Mouse (Mus musculus): ENCODE results near the gene Pheta1. TPM values are rescaled to one million over a fixed set of nuclear protein-coding genes. Genes with fewer than 3 reads are reported as not detected.

Gene Pheta1
- polyA plus RNA-seq, 1 experiment: 17.6 TPM

GRCm38 (mm10) chr5:121849478-121850349 is 930 bp downstream of the Pheta1 start:
- Histone ChIP-seq H3K4me3 (replicated peaks; ENCODE audit: insufficient read depth, low read depth, low read length) (peak overlapping the region; percentile 99), H3K27me3 (ENCODE audit: control insufficient read depth, insufficient read depth, low read length) (no peaks in the 10 kb centered on the region), H3K4me1 (ENCODE audit: control insufficient read depth, insufficient read depth, low read length) (peaks cover 34% of the 10 kb centered on the region), H3K27ac (ENCODE audit: insufficient read depth, low read length) (no peak overlapping the region)
- WGBS: 20% methylated on average over 20 of the region's 20 CpGs
- TF ChIP-seq POLR2A (IDR thresholded peaks at IDR 0.05; ENCODE audit: borderline replicate concordance, insufficient read depth, low read length): no peak
- no peak for TF ChIP-seq CTCF (IDR thresholded peaks at IDR 0.05; ENCODE audit: borderline replicate concordance, insufficient read depth, low read depth, low read length)
- peak in 1 of 2 experiments; percentile 50 for DNase-seq

GRCm38 (mm10) chr5:121853368-121854051 is 4.7 kb downstream of the Pheta1 start:
- peak in 1 of 2 experiments; percentile 49 for DNase-seq
- Histone ChIP-seq H3K27me3 (ENCODE audit: control insufficient read depth, insufficient read depth, low read length) (no peaks in the 10 kb centered on the region), H3K4me3 (replicated peaks; ENCODE audit: insufficient read depth, low read depth, low read length) (no peak overlapping the region), H3K27ac (ENCODE audit: insufficient read depth, low read length) (no peak overlapping the region; the same call in 1 of the 2 replicates), H3K4me1 (ENCODE audit: control insufficient read depth, insufficient read depth, low read length) (peaks cover 38% of the 10 kb centered on the region)
- WGBS: 47% methylated on average over 9 of the region's 9 CpGs
- TF ChIP-seq POLR2A (IDR thresholded peaks at IDR 0.05; ENCODE audit: borderline replicate concordance, insufficient read depth, low read length) (no peak), CTCF (IDR thresholded peaks at IDR 0.05; ENCODE audit: borderline replicate concordance, insufficient read depth, low read depth, low read length) (no peak)

- DNase-seq: no peak
- Histone ChIP-seq H3K4me3 (replicated peaks; ENCODE audit: insufficient read depth, low read depth, low read length) (no peak overlapping the region), H3K4me1 (ENCODE audit: control insufficient read depth, insufficient read depth, low read length) (peaks cover 36% of the 10 kb centered on the region), H3K27me3 (ENCODE audit: control insufficient read depth, insufficient read depth, low read length) (no peaks in the 10 kb centered on the region), H3K27ac (ENCODE audit: insufficient read depth, low read length) (no peak overlapping the region)
- TF ChIP-seq CTCF (IDR thresholded peaks at IDR 0.05; ENCODE audit: borderline replicate concordance, insufficient read depth, low read depth, low read length) (no peak), POLR2A (IDR thresholded peaks at IDR 0.05; ENCODE audit: borderline replicate concordance, insufficient read depth, low read length) (no peak)
- WGBS: 21% methylated on average over 10 of the region's 10 CpGs
Measured at GRCm38 (mm10) chr5:121854768-121855167, 6.0 kb downstream of the Pheta1 start.

- no peak for DNase-seq
- H3K27ac ChIP-seq (ENCODE audit: insufficient read depth, low read length): no peak overlapping the region
- WGBS: 84% methylated on average over 11 of the region's 11 CpGs
- H3K4me3 ChIP-seq (replicated peaks; ENCODE audit: insufficient read depth, low read depth, low read length): no peak overlapping the region
- peaks cover 17% of the 10 kb centered on the region for H3K4me1 ChIP-seq (ENCODE audit: control insufficient read depth, insufficient read depth, low read length)
- no peaks in the 10 kb centered on the region for H3K27me3 ChIP-seq (ENCODE audit: control insufficient read depth, insufficient read depth, low read length)
- TF ChIP-seq POLR2A (IDR thresholded peaks at IDR 0.05; ENCODE audit: borderline replicate concordance, insufficient read depth, low read length) (no peak), CTCF (IDR thresholded peaks at IDR 0.05; ENCODE audit: borderline replicate concordance, insufficient read depth, low read depth, low read length) (no peak)
Measured at GRCm38 (mm10) chr5:121856740-121857139, 8.0 kb downstream of the Pheta1 start.

DNA sequence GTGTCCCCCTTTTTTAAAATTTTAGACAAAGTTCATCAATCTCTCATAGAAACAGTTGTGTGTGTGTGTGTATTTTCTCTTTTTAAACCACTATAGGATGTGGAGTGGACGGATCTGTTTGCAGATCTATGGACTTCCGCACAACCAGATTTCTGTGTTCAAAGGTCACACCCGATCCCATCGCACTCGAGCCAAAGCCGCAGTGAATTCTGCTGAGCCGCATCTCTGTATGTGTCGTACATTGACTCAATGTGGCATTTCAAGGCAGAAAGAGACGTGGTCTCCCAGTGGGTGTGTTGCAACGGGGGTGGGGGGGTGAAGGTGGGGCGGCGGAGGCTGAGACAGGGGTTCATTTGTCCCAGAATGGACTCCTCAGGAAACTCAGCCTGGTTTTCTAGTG is 9.6 kb downstream of the Pheta1 start:
- TF ChIP-seq POLR2A (IDR thresholded peaks at IDR 0.05; ENCODE audit: borderline replicate concordance, insufficient read depth, low read length): no peak
- no peak for TF ChIP-seq CTCF (IDR thresholded peaks at IDR 0.05; ENCODE audit: borderline replicate concordance, insufficient read depth, low read depth, low read length)
- Histone ChIP-seq H3K27ac (ENCODE audit: insufficient read depth, low read length) (no peak overlapping the region), H3K4me1 (ENCODE audit: control insufficient read depth, insufficient read depth, low read length) (peaks cover 12% of the 10 kb centered on the region), H3K4me3 (replicated peaks; ENCODE audit: insufficient read depth, low read depth, low read length) (no peak overlapping the region), H3K27me3 (ENCODE audit: control insufficient read depth, insufficient read depth, low read length) (no peaks in the 10 kb centered on the region)
- 87% methylated on average over 12 of the region's 12 CpGs for WGBS
- DNase-seq: no peak

- 65% methylated on average over 5 of the region's 5 CpGs for WGBS
- no peak for DNase-seq
Measured at GRCm38 (mm10) chr5:121861964-121862363, 13.2 kb downstream of the Pheta1 start.

GRCm38 (mm10) chr5:121864330-121864729 is 15.5 kb downstream of the Pheta1 start:
- Histone ChIP-seq H3K4me1 (ENCODE audit: control insufficient read depth, insufficient read depth, low read length) (no peaks in the 10 kb centered on the region), H3K27ac (ENCODE audit: insufficient read depth, low read length) (no peak overlapping the region), H3K27me3 (ENCODE audit: control insufficient read depth, insufficient read depth, low read length) (no peaks in the 10 kb centered on the region), H3K4me3 (replicated peaks; ENCODE audit: insufficient read depth, low read depth, low read length) (no peak overlapping the region)
- TF ChIP-seq CTCF (IDR thresholded peaks at IDR 0.05; ENCODE audit: borderline replicate concordance, insufficient read depth, low read depth, low read length): no peak
- no peak for TF ChIP-seq POLR2A (IDR thresholded peaks at IDR 0.05; ENCODE audit: borderline replicate concordance, insufficient read depth, low read length)
- DNase-seq: no peak
- 21% methylated on average over 4 of the region's 11 CpGs for WGBS

More at GRCm38 (mm10) chr5:121861964-121862363, 13.2 kb downstream of the Pheta1 start:
- Histone ChIP-seq H3K27me3 (ENCODE audit: control insufficient read depth, insufficient read depth, low read length) (no peaks in the 10 kb centered on the region), H3K4me3 (replicated peaks; ENCODE audit: insufficient read depth, low read depth, low read length) (no peak overlapping the region), H3K4me1 (ENCODE audit: control insufficient read depth, insufficient read depth, low read length) (no peaks in the 10 kb centered on the region), H3K27ac (ENCODE audit: insufficient read depth, low read length) (no peak overlapping the region)
- no peak for TF ChIP-seq POLR2A (IDR thresholded peaks at IDR 0.05; ENCODE audit: borderline replicate concordance, insufficient read depth, low read length)
- TF ChIP-seq CTCF (IDR thresholded peaks at IDR 0.05; ENCODE audit: borderline replicate concordance, insufficient read depth, low read depth, low read length): no peak
